ENCODE assay signal across 12 mouse cellular contexts in the genomic region with DNA sequence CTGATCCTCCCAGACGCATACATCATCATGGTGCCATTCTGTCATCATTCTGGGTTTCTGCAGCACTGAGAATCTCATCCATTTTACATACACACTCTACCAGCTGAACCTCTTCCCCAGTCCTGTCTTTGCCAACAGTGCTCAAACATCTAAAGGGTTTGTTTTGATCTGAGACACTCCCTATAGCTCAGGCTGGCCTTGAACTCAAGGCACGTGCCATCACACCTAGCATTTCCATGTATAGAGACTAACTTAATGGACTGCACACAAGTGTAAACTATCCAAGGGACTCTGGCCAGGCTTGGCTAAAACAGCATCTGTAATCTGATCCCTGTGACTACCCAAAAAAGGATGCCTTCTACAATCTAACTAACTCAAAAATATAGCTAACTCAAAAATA.
"Had no signal": no experiment of that assay in that cellular context is flagged by ENCODE, and none has a peak within 500 bp of the region (broad histone marks: within the 10 kb centered on the region; RNA-seq: fewer than 3 reads in every experiment).

No protein-coding gene starts in this region.

- DNase-seq: gastrocnemius, postnatal 14 days; gastrocnemius, postnatal 36 days; heart, adult 18-20 months; heart, postnatal 14 days; heart, postnatal 36 days; kidney, adult 18-20 months; kidney, adult 8-10 months; kidney, postnatal 10 days; kidney, postnatal 25 days; kidney, postnatal 4 days; liver; liver, embryonic 13.5 days had no signal
